Mouse (Mus musculus): ENCODE measurements around the gene 9930021J03Rik. TPM values are rescaled to one million over a fixed set of nuclear protein-coding genes. Genes with fewer than 3 reads are reported as not detected.
A peak's percentile ranks its signal among the peaks of the same experiment; 100 is the strongest.

The 9930021J03Rik gene
- 8.9 and 10.2 TPM in 2 replicates for polyA plus RNA-seq (2014; fragmentation: Nextera tagmentation; extraction: Ambion mirVana)

DNA sequence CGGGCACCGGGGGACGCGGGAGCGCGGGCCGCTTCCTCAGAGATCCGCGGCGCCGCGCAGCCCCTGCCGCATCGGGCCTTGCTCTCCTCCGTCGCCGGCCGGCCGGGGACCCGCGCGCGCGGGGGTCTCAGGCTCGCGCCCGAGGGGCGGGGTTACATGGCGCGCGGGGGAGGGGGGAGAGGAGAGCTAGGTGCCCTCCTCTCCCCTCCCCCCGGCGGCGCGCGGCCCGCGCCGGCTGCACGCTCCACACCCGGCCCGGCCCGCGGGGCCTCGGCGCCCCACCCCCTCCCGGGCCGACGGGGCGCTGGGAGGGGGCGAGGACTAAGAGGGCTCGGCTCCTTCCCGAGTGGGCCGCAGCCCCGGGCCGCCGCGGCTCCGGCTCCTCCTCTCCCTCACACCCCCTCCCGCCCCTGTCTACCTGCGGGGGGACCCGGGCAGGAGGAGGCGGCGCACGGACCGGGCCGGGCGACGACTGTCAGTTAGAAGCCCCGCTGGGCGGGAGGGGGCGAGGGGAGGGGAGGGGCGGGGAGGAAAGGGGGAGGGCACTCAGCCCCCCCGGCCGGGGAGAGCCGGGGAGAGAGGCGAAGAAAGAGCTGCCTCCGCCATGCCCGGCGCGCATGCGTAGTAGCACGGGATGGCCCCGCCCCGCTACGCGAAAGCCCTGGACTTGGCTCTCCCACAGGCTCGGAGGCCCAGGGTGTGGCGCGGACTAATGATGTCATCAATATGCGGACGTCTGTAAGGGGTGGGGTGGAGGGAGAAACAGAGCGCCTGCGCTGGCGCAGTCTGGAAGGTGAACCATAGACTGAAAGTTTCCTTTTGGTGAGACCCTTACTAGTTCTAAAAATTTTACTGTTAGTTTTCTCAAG is at the start of gene 9930021J03Rik:
TSS of gene 9930021J03Rik (minus strand) at position 73 of the 869 bp plus-strand sequence.
- Histone ChIP-seq H3K36me3 (ENCODE audit: control insufficient read depth, insufficient read depth, low read length) (peaks cover 13% of the 10 kb centered on the region), H3K27ac (ENCODE audit: low read length) (peak within 1 kb of the TSS; percentile 89), H3K27me3 (ENCODE audit: control insufficient read depth, insufficient read depth, low read length) (no peaks in the 10 kb centered on the region), H3K9me3 (ENCODE audit: control insufficient read depth, low read depth, low read length) (no peaks in the 10 kb centered on the region), H3K4me3 (ENCODE audit: low read depth, low read length) (peak within 1 kb of the TSS; percentile 93), H3K4me1 (ENCODE audit: control insufficient read depth, insufficient read depth, low read length) (peaks cover 7% of the 10 kb centered on the region; the same call in 1 of the 2 replicates), H3K9ac (replicated peaks; ENCODE audit: low read depth, low read length) (peak within 1 kb of the TSS; percentile 93), H3K4me2 (replicated peaks; ENCODE audit: low read depth, low read length) (peak within 1 kb of the TSS; percentile 61)
- WGBS = under 1% methylated on average over 59 of the region's 95 CpGs
- ATAC-seq (ENCODE audit: insufficient number of reproducible peaks, insufficient read depth, low FRiP score, low read depth) = peak; percentile 94

DNA sequence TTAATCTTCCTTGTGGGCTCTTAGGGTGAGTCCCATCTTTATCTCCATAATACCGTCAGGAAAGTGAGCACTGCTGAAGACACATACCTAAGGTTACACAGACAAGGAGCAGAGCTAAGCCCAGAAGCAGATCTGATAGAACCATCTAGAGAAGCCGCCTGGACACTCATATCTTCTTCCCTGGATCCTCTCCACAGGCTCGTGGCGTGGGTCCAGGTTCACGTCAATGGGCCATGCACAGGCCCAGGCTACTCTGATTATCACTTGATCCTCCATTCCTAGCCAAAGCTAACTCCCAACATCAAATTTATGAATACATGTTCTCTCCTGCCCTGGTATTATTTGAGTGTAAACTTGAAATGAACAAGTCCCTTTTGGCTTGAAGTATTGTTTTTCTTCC is 47.9 kb upstream of the 9930021J03Rik start:
- H3K4me1 ChIP-seq (ENCODE audit: control insufficient read depth, insufficient read depth, low read length) = no peaks in the 10 kb centered on the region
- H3K9ac ChIP-seq (replicated peaks; ENCODE audit: low read depth, low read length) = no peak overlapping the region
- 92% methylated on average over 5 of the region's 5 CpGs for WGBS
- H3K36me3 ChIP-seq (ENCODE audit: control insufficient read depth, insufficient read depth, low read length) = no peaks in the 10 kb centered on the region
- ATAC-seq (ENCODE audit: insufficient number of reproducible peaks, insufficient read depth, low FRiP score, low read depth) = no peak
- no peak overlapping the region for H3K27ac ChIP-seq (ENCODE audit: low read length)
- H3K27me3 ChIP-seq (ENCODE audit: control insufficient read depth, insufficient read depth, low read length) = no peaks in the 10 kb centered on the region
- H3K9me3 ChIP-seq (ENCODE audit: control insufficient read depth, low read depth, low read length) = no peaks in the 10 kb centered on the region
- H3K4me2 ChIP-seq (replicated peaks; ENCODE audit: low read depth, low read length) = no peak overlapping the region
- H3K4me3 ChIP-seq (ENCODE audit: low read depth, low read length) = no peak overlapping the region

GRCm38 (mm10) chr19:29851036-29851690 is 45.4 kb upstream of the 9930021J03Rik start:
- ATAC-seq (ENCODE audit: insufficient number of reproducible peaks, insufficient read depth, low FRiP score, low read depth) = no peak
- H3K4me3 ChIP-seq (ENCODE audit: low read depth, low read length) = no peak overlapping the region
- no peak overlapping the region for H3K27ac ChIP-seq (ENCODE audit: low read length)
- H3K9me3 ChIP-seq (ENCODE audit: control insufficient read depth, low read depth, low read length) = no peaks in the 10 kb centered on the region
- H3K4me1 ChIP-seq (ENCODE audit: control insufficient read depth, insufficient read depth, low read length) = no peaks in the 10 kb centered on the region
- no peak overlapping the region for H3K4me2 ChIP-seq (replicated peaks; ENCODE audit: low read depth, low read length)
- WGBS = 57% methylated on average over 12 of the region's 12 CpGs
- no peaks in the 10 kb centered on the region for H3K36me3 ChIP-seq (ENCODE audit: control insufficient read depth, insufficient read depth, low read length)
- no peak overlapping the region for H3K9ac ChIP-seq (replicated peaks; ENCODE audit: low read depth, low read length)
- H3K27me3 ChIP-seq (ENCODE audit: control insufficient read depth, insufficient read depth, low read length) = no peaks in the 10 kb centered on the region

DNA sequence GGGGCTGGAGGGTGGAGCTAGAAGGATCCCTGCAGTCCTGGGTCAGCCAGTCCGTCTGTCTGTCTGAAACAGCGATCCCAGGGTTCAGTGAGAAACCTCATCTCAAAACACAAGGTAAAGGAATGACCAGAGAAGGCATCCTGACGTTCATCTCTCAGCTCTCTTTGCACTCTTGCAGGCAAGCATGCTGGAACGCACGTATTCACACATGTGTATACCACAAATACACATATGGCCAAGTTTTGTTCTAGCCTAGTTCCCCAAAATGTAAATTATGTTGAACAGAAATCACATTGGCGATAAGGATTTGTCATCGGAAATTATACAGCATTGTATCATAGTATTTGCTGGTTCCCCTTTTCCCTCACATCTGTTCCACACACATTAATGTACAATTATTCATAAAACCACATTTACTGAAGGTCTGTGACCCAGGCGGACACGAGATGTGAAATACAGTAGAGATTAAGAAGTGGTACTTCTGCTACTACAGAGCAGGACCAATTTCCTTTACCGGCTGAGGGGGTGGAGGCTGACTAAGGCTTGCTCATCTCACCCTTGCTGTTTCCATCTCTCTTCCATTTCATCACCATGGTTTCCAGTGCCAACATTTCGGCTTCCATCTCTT is 44.2 kb upstream of the 9930021J03Rik start:
- ATAC-seq (ENCODE audit: insufficient number of reproducible peaks, insufficient read depth, low FRiP score, low read depth) = no peak
- Histone ChIP-seq H3K4me1 (ENCODE audit: control insufficient read depth, insufficient read depth, low read length) (no peaks in the 10 kb centered on the region), H3K4me2 (replicated peaks; ENCODE audit: low read depth, low read length) (no peak overlapping the region), H3K36me3 (ENCODE audit: control insufficient read depth, insufficient read depth, low read length) (no peaks in the 10 kb centered on the region), H3K9ac (replicated peaks; ENCODE audit: low read depth, low read length) (no peak overlapping the region), H3K27ac (ENCODE audit: low read length) (no peak overlapping the region), H3K27me3 (ENCODE audit: control insufficient read depth, insufficient read depth, low read length) (no peaks in the 10 kb centered on the region), H3K4me3 (ENCODE audit: low read depth, low read length) (no peak overlapping the region), H3K9me3 (ENCODE audit: control insufficient read depth, low read depth, low read length) (no peaks in the 10 kb centered on the region)
- WGBS = 80% methylated on average over 11 of the region's 11 CpGs

DNA sequence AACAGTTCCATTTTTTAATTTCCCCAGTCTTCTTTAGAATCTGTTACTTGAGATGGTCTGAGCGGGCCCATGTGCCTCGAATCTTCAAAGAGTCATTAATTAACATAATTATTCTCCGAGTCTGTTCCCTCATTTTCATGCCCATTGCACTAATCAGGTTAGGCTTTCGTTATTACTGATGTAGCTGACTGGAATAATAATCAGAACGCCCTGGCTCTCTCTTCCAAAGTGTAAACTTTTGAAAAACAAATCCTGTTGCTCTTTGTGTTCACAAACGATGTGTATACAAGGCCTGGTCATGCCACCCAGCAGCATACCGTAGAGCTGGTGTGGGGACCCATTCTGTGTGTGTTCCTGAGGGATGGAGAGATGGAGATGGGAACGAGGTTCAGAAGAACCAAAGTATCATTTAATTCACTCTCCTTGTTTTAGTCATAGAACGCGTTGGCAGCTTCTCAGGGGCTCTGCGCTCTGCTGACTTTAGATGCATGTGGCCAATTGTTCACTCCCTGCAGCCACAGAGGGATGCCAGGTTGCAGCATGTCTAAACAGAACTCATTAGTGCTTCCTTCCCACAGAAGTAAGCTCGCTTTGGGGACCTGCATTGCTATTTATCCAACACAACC is 38.4 kb upstream of the 9930021J03Rik start:
- Histone ChIP-seq H3K36me3 (ENCODE audit: control insufficient read depth, insufficient read depth, low read length) (no peaks in the 10 kb centered on the region), H3K4me2 (replicated peaks; ENCODE audit: low read depth, low read length) (no peak overlapping the region), H3K9me3 (ENCODE audit: control insufficient read depth, low read depth, low read length) (no peaks in the 10 kb centered on the region), H3K4me1 (ENCODE audit: control insufficient read depth, insufficient read depth, low read length) (0 out of 2 replicates have a peak, but pooled peaks cover 3% of the 10 kb centered on the region), H3K4me3 (ENCODE audit: low read depth, low read length) (no peak overlapping the region), H3K27me3 (ENCODE audit: control insufficient read depth, insufficient read depth, low read length) (no peaks in the 10 kb centered on the region), H3K9ac (replicated peaks; ENCODE audit: low read depth, low read length) (no peak overlapping the region), H3K27ac (ENCODE audit: low read length) (peak overlapping the region; percentile 16; the same call in 1 of the 2 replicates)
- no peak for ATAC-seq (ENCODE audit: insufficient number of reproducible peaks, insufficient read depth, low FRiP score, low read depth)
- 72% methylated on average over 12 of the region's 12 CpGs for WGBS

- Histone ChIP-seq H3K9ac (replicated peaks; ENCODE audit: low read depth, low read length) (no peak overlapping the region), H3K4me3 (ENCODE audit: low read depth, low read length) (no peak overlapping the region), H3K9me3 (ENCODE audit: control insufficient read depth, low read depth, low read length) (no peaks in the 10 kb centered on the region), H3K27me3 (ENCODE audit: control insufficient read depth, insufficient read depth, low read length) (no peaks in the 10 kb centered on the region), H3K4me2 (replicated peaks; ENCODE audit: low read depth, low read length) (no peak overlapping the region), H3K27ac (ENCODE audit: low read length) (peak overlapping the region; percentile 16; the same call in 1 of the 2 replicates), H3K4me1 (ENCODE audit: control insufficient read depth, insufficient read depth, low read length) (0 out of 2 replicates have a peak, but pooled peaks cover 3% of the 10 kb centered on the region), H3K36me3 (ENCODE audit: control insufficient read depth, insufficient read depth, low read length) (no peaks in the 10 kb centered on the region)
- 38% methylated on average over 5 of the region's 5 CpGs for WGBS
- no peak for ATAC-seq (ENCODE audit: insufficient number of reproducible peaks, insufficient read depth, low FRiP score, low read depth)
Measured at GRCm38 (mm10) chr19:29843641-29844035, 37.8 kb upstream of the 9930021J03Rik start.

DNA sequence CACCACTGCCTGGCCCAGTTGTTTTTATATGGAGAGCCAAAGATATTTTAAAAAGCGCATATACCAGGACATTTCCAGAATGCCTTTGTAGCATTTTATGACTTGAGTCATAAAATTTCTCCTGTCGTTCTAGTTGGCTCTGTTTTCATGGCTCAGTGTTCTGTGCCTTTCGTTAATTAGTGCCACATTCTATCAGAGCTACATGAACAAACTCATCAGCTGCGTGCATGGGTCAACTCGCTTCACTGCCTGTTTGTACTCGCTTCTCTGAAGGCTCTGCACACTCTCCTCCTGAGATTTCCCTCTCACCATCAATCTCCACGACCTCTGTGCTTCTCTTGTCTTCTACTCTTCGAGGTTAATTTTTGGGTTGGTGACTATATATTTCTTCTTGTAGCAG is 37.2 kb upstream of the 9930021J03Rik start:
- H3K9ac ChIP-seq (replicated peaks; ENCODE audit: low read depth, low read length) = no peak overlapping the region
- no peak for ATAC-seq (ENCODE audit: insufficient number of reproducible peaks, insufficient read depth, low FRiP score, low read depth)
- H3K4me1 ChIP-seq (ENCODE audit: control insufficient read depth, insufficient read depth, low read length) = 0 out of 2 replicates have a peak, but pooled peaks cover 3% of the 10 kb centered on the region
- H3K27me3 ChIP-seq (ENCODE audit: control insufficient read depth, insufficient read depth, low read length) = no peaks in the 10 kb centered on the region
- H3K9me3 ChIP-seq (ENCODE audit: control insufficient read depth, low read depth, low read length) = no peaks in the 10 kb centered on the region
- no peak overlapping the region for H3K27ac ChIP-seq (ENCODE audit: low read length)
- WGBS = 73% methylated on average over 8 of the region's 8 CpGs
- no peak overlapping the region for H3K4me3 ChIP-seq (ENCODE audit: low read depth, low read length)
- H3K36me3 ChIP-seq (ENCODE audit: control insufficient read depth, insufficient read depth, low read length) = no peaks in the 10 kb centered on the region
- H3K4me2 ChIP-seq (replicated peaks; ENCODE audit: low read depth, low read length) = no peak overlapping the region

- ATAC-seq (ENCODE audit: insufficient number of reproducible peaks, insufficient read depth, low FRiP score, low read depth) = no peak
- no peak overlapping the region for H3K4me2 ChIP-seq (replicated peaks; ENCODE audit: low read depth, low read length)
- 77% methylated on average over 4 of the region's 4 CpGs for WGBS
Measured at GRCm38 (mm10) chr19:29840642-29841041, 34.9 kb upstream of the 9930021J03Rik start.

More at GRCm38 (mm10) chr19:29840642-29841041, 34.9 kb upstream of the 9930021J03Rik start:
- Histone ChIP-seq H3K9me3 (ENCODE audit: control insufficient read depth, low read depth, low read length) (no peaks in the 10 kb centered on the region), H3K4me1 (ENCODE audit: control insufficient read depth, insufficient read depth, low read length) (0 out of 2 replicates have a peak, but pooled peaks cover 3% of the 10 kb centered on the region), H3K36me3 (ENCODE audit: control insufficient read depth, insufficient read depth, low read length) (no peaks in the 10 kb centered on the region), H3K4me3 (ENCODE audit: low read depth, low read length) (no peak overlapping the region), H3K9ac (replicated peaks; ENCODE audit: low read depth, low read length) (no peak overlapping the region), H3K27me3 (ENCODE audit: control insufficient read depth, insufficient read depth, low read length) (no peaks in the 10 kb centered on the region), H3K27ac (ENCODE audit: low read length) (no peak overlapping the region)
